21 mouse cellular contexts compared by ENCODE assay signal in the genomic region with DNA sequence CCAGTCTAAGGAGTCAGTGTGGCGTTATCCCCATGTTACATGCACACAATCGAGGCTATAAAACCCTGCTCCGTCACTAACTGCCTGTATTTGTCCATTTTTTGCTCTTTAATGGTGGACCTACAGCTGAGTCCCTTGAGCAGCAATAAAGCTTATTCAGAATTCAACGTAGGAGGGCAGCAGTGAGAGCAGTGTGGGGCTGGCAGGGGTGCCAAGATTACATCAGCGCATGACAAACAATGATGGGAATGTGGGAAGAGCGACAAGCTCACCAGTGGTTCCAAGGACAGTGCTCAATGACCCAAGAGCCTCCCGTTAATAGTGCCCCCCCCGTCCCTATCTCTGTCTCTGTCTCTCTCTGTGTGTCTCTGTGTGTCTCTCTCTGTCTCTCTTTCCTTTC. TPM values are rescaled to one million over a fixed set of nuclear protein-coding genes. Genes with fewer than 3 reads are reported as not detected.
DNase-seq lines count a peak whose midpoint lies in the region; ATAC-seq and TF ChIP-seq lines count a peak whose summit lies in the region.
"Had no signal": no experiment of that assay in that cellular context is flagged by ENCODE, and none has a peak within 500 bp of the region (broad histone marks: within the 10 kb centered on the region; RNA-seq: fewer than 3 reads in every experiment).

No protein-coding gene starts in this region.

- peak; percentile 73; the same call in 1 of the 2 replicates for ATAC-seq in frontal cortex, adult (ENCODE audit: low TSS enrichment)
- ATAC-seq: CD4-positive, CD25-positive, alpha-beta regulatory T cell, adult 4 months had no signal

- no peak overlapping the region for H3K27ac ChIP-seq in left cerebral cortex, adult 2 months
- H3K27ac ChIP-seq: embryonic facial prominence, embryonic 10.5 days; liver, embryonic 15.5 days; macrophage; midbrain, embryonic 12.5 days had no signal

- no peak for DNase-seq in frontal cortex, postnatal 25 days (ENCODE audit: low spot score in 2 of 2)
- DNase-seq in left cerebral cortex, adult 2 months (ENCODE audit: extremely low spot score in 1 of 2, low spot score in 2 of 2): no peak
- no peak for DNase-seq in left cerebral cortex, postnatal 4 days
- peak; percentile 22 for DNase-seq in ES-CJ7 (ENCODE audit: low read depth, low spot score)
- peak; percentile 53 for DNase-seq in adrenal gland, postnatal 25 days
- DNase-seq in left cerebral cortex, postnatal 14 days (ENCODE audit: low spot score in 2 of 2): no peak
- no peak for DNase-seq in c-Kit-positive CD71-positive TER-119-positive erythroid progenitor cells, embryonic 14.5 days (ENCODE audit: low spot score)
- DNase-seq: cerebellum, adult 9-11 months; kidney, adult 8-10 months; kidney, postnatal 4 days; right cerebral cortex, adult 18-20 months; spleen, adult 18-20 months; thymus, postnatal 14 days had no signal

- peak; percentile 21 for TF ChIP-seq CTCF in left cerebral cortex, adult 2 months (IDR thresholded peaks at IDR 0.05)

- intact Hi-C loops in left cerebral cortex, adult 2 months (cut with DNase I): no loop called here
- intact Hi-C loops in left cerebral cortex, postnatal 4 days (cut with DNase I): no loop called here
- intact Hi-C loops in left cerebral cortex, postnatal 14 days (cut with DNase I): no loop called here

- no peak overlapping the region for H3K4me3 ChIP-seq in left cerebral cortex, adult 2 months
- H3K4me3 ChIP-seq: embryonic facial prominence, embryonic 10.5 days; erythroblast, embryonic 14.5 days; liver, embryonic 15.5 days; midbrain, embryonic 12.5 days; myocyte had no signal

RNA-seq across cellular contexts. Expression of a gene that starts 8.3 kb away (rescaled TPM):
- total RNA-seq in left cerebral cortex, adult 2 months (2021): 10 to 100 TPM; 12.9 to 13.0 TPM
- 10 to 100 TPM; 22.7 to 24.9 TPM for total RNA-seq in left cerebral cortex, postnatal 4 days (2021)
- total RNA-seq in adrenal gland, postnatal 25 days (2021): 17.7 and 24.6 TPM in 2 replicates
- 10 to 100 TPM; 12.4 to 14.9 TPM for total RNA-seq in left cerebral cortex, postnatal 14 days (2021)

Comparison
In these comparisons a context has a peak if more than half of its experiments do, and no peak if none do; other contexts are left out.
1. DNase-seq: peak in ES-CJ7 (single experiment) and adrenal gland, postnatal 25 days (single experiment); none in frontal cortex, postnatal 25 days (0 of 2), left cerebral cortex, adult 2 months (0 of 2), left cerebral cortex, postnatal 4 days (single experiment), left cerebral cortex, postnatal 14 days (0 of 2) and c-Kit-positive CD71-positive TER-119-positive erythroid progenitor cells, embryonic 14.5 days (single experiment).